Mouse (Mus musculus) testis, adult 2 months (tissue): ENCODE data around the gene Olfr532. TPM values are rescaled to one million over a fixed set of nuclear protein-coding genes. Genes with fewer than 3 reads are reported as not detected.
"Not testable (repeated sequence)": the region's sequence is repeated elsewhere in the genome, so short reads cannot be mapped to it uniquely, and the experiment has no call there.

Experiments used
- H3K27ac ChIP-seq: fragments of 200-500 bp; 2 replicates; pipeline ENCODE4 v1.5.1; 2012; ENCODE audit warnings: low read depth, low read length; ENCODE audit not compliant: control insufficient read depth, insufficient read depth
- H3K27me3 ChIP-seq: fragments of 200-500 bp; 2 replicates; pipeline ENCODE4 v1.6.1; 2012; ENCODE audit warnings: mild to moderate bottlenecking, low read length, moderate library complexity; ENCODE audit not compliant: control insufficient read depth, insufficient read depth
- H3K36me3 ChIP-seq: fragments of 200-500 bp; 2 replicates; pipeline ENCODE4 v1.6.1; 2012; ENCODE audit warnings: mild to moderate bottlenecking, low read length; ENCODE audit not compliant: control insufficient read depth, insufficient read depth
- H3K4me1 ChIP-seq: fragments of 200-500 bp; 2 replicates; pipeline ENCODE4 v1.6.1; 2012; ENCODE audit warnings: low read length; ENCODE audit not compliant: control insufficient read depth, insufficient read depth
- H3K4me3 ChIP-seq: fragments of 200-500 bp; 2 replicates; pipeline ENCODE4 v1.5.1; 2012; ENCODE audit warnings: low read depth, mild to moderate bottlenecking, low read length, moderate library complexity, mixed read lengths; ENCODE audit not compliant: control insufficient read depth
- CTCF ChIP-seq: fragments of 200-500 bp; IDR thresholded peaks from 2 replicates; pipeline ENCODE4 v1.5.1; 2012; ENCODE audit warnings: low read depth, mild to moderate bottlenecking, inconsistent platforms, low read length, moderate library complexity; ENCODE audit not compliant: control insufficient read depth, insufficient read depth, insufficient replicate concordance
- POLR2A ChIP-seq: fragments of 200-500 bp; IDR thresholded peaks from 2 replicates; pipeline ENCODE4 v1.6.1; 2012; ENCODE audit warnings: low read depth, mild to moderate bottlenecking, inconsistent platforms, low read length, moderate library complexity; ENCODE audit not compliant: control insufficient read depth
- polyA plus RNA-seq: library from polyadenylated mRNA; depleted of rRNA; stranded (reverse); fragments of >200 nt; gene quantifications from 2 replicates; pipeline ENCODE4 v1.2.3, GENCODE M21; 2012; rRNA removed

The Olfr532 gene
- not detected in 2 replicates for polyA plus RNA-seq

DNA sequence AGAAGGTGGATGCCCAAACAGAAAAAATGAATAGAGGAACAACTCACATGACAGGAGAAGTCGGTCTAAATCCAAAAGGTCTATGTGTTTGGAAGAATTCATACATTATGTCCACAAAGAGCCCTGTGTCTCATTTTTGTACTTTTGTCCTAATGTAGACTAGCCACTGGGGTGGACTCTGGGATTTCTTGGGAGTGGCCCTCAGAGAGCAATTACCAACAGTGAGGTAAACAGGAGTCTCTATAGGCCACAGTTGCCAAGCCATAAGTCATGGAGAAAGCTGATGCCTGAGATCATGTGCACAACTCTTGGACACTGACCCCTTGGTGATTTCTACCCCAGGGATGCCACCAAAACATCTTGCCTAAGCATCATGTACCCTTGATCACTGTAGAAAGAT lies at the start of gene Olfr532:
Olfr532 (minus strand) TSS at position 101 of the 400 bp plus-strand sequence.
- no peaks in the 10 kb centered on the region for H3K4me1 ChIP-seq
- no peak within 1 kb of the TSS for H3K27ac ChIP-seq
- H3K36me3 ChIP-seq: no peaks in the 10 kb centered on the region
- H3K27me3 ChIP-seq: no peaks in the 10 kb centered on the region
- H3K4me3 ChIP-seq: no peak within 1 kb of the TSS
- TF ChIP-seq POLR2A (no peak), CTCF (no peak)

DNA sequence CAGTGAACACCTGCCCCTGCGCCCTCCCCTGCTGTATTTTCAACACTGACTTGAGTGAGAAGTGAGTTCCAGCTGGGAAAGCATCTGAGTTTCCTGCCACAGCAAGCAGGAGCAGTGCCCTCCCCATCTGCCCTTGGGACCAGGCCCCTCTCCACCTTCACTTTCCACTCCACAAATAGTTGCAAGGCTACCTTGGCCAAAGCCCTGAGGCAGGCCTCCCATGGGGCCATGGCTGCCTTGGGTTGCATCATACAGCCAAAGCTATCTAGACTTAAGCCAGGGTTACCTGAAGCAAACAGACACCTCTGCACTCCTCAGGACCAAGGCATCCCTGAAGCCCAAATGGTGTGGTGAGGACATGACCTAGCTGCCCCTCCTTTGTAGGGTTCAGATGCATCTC lies 41.6 kb upstream of the Olfr532 start, which contains the start of gene Olfr533:
Olfr533 (plus strand) TSS at position 301 of the 400 bp plus-strand sequence.
- H3K4me3 ChIP-seq, H3K27me3 ChIP-seq, H3K36me3 ChIP-seq, H3K4me1 ChIP-seq, H3K27ac ChIP-seq: not testable (repeated sequence)

DNA sequence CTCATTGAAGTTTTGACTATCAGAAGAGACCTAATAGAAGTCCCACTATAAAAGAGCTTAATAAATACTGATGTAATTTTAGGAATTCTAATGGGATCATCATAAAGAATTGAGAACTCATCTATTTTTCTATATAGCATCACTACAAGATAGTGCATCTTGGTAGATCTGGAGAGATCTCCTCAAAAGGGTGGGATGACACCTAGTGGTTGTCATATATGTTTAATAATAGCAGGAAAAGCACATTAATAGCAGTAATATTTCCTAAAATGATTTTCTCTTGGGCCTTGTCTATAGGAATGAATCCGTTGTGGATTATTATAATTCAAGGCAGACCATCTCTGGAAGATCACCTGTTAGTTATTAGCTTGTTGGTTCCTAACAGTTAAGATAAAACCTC lies 21.7 kb upstream of the Olfr532 start:
- no peaks in the 10 kb centered on the region for H3K4me1 ChIP-seq
- H3K27ac ChIP-seq: no peak overlapping the region
- no peaks in the 10 kb centered on the region for H3K36me3 ChIP-seq
- H3K4me3 ChIP-seq: no peak overlapping the region
- TF ChIP-seq POLR2A (no peak), CTCF (no peak)
- no peaks in the 10 kb centered on the region for H3K27me3 ChIP-seq

DNA sequence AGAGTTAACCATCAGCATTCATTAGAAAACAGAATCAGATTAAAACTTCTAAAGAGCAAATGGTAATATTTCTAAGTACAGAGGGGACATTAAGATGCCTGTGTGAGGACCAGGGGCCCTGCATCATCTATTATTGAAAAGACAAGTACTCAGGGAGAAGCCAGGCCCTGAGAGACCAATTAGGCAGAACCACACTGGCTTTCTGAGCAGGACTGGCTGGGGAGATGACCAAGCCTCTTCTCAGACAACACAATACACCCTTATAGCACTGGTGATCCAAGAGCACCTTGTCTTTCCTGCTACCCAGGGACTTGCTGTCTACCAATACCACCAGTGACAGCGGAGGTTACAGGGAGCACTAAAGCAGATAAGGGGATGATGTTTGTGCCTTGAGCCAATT lies 18.6 kb downstream of the Olfr532 start, which contains the start of gene Olfr531:
Olfr531 (minus strand) TSS at position 101 of the 400 bp plus-strand sequence.
- H3K4me1 ChIP-seq: no peaks in the 10 kb centered on the region
- H3K27me3 ChIP-seq: no peaks in the 10 kb centered on the region
- no peaks in the 10 kb centered on the region for H3K36me3 ChIP-seq

DNA sequence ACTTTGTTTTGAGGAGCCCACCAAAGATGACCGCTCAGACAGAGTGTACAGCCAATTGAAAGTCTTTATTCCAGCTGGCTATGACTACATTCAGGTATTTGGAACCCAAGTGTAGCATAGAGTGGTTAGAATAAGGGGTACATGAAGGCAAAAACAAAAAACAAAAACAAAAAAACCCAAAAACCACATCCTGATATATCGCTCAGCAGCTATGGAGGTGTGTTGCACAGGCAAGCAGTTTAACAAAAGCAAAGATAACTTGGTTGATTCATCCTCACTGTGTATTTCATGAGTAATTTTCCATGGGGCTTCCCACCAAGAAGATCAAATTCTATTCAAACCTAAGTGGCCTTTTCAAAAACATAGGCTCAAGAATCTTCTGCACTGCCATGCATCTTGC lies 44.5 kb downstream of the Olfr532 start:
- TF ChIP-seq CTCF (no peak), POLR2A (no peak)
- Histone ChIP-seq H3K27ac (no peak overlapping the region), H3K4me3 (no peak overlapping the region), H3K27me3 (no peaks in the 10 kb centered on the region), H3K4me1 (no peaks in the 10 kb centered on the region), H3K36me3 (no peaks in the 10 kb centered on the region)

More for the DNA sequence above, 18.6 kb downstream of the Olfr532 start, which contains the start of gene Olfr531:
- H3K27ac ChIP-seq: no peak within 1 kb of the TSS
- no peak within 1 kb of the TSS for H3K4me3 ChIP-seq
- TF ChIP-seq CTCF: no peak
- no peak for TF ChIP-seq POLR2A

DNA sequence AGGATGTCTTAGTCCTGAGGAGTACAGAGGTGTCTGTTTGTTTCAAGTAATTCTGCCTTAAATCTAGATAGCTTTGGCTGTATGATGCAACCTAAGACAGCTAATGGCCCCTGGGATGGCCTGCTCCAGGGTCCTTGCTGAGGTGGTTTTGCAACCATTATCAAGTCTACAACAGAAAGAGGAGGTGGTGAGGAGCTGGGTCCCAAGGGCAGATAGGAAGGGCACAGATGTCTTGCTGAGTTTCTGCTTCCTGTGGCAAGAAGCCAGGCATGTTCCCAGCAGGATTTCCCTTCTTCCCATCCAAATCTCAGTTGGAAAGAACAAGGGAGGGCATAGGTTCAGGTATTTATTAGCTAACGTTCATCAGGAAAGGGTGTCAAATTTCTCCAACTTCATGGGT lies 45.2 kb downstream of the Olfr532 start, which contains the start of gene Olfr530:
Olfr530 (minus strand) TSS at position 101 of the 400 bp plus-strand sequence.
- no peaks in the 10 kb centered on the region for H3K36me3 ChIP-seq
- no peaks in the 10 kb centered on the region for H3K4me1 ChIP-seq
- H3K27ac ChIP-seq: no peak within 1 kb of the TSS
- H3K4me3 ChIP-seq: no peak within 1 kb of the TSS
- TF ChIP-seq POLR2A (no peak), CTCF (no peak)
- H3K27me3 ChIP-seq: no peaks in the 10 kb centered on the region

DNA sequence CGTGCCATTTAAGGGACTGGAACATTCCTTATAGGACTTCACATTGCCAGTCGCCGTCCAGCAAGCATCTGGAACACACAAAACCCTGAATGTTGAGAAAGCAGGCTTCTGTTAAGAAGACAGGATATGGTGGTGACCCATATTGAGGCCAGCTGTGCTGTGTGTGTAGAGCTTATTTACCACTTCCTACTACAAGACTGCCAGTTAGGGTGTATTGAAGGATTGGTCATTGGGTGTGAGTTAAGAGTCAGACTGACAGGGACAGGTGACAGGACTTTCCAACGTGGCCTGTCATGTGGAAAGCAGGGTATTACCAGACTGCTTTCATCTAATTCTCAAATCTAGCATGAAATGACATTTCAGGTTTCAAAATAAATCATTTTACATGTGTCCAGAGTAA lies 47.1 kb downstream of the Olfr532 start:
- H3K27me3 ChIP-seq: no peaks in the 10 kb centered on the region
- no peaks in the 10 kb centered on the region for H3K4me1 ChIP-seq
- no peak overlapping the region for H3K4me3 ChIP-seq
- H3K36me3 ChIP-seq: no peaks in the 10 kb centered on the region
- TF ChIP-seq POLR2A (no peak), CTCF (no peak)
- no peak overlapping the region for H3K27ac ChIP-seq

Other genes starting within 250 kb of the Olfr532 start
- gene Olfr523, start 248.4 kb downstream of the Olfr532 start, polyA plus RNA-seq: not detected in 2 replicates
- not detected in 2 replicates for gene Olfr524, start 215.7 kb downstream of the Olfr532 start, polyA plus RNA-seq
- gene Cd163l1, start 203.4 kb downstream of the Olfr532 start, polyA plus RNA-seq: 0.02 and 0.28 TPM in 2 replicates
- 0.13 and 0.19 TPM in 2 replicates for gene 5830411N06Rik, start 174.4 kb downstream of the Olfr532 start, polyA plus RNA-seq
- gene Olfr525, start 100.8 kb downstream of the Olfr532 start, polyA plus RNA-seq: not detected in 2 replicates
- gene Olfr527, start 87.6 kb downstream of the Olfr532 start, polyA plus RNA-seq: not detected in 2 replicates
- not detected in 2 replicates for gene Olfr60, start 60.0 kb downstream of the Olfr532 start, polyA plus RNA-seq
- gene Olfr530, start 45.3 kb downstream of the Olfr532 start, polyA plus RNA-seq: not detected in 2 replicates
- not detected in 2 replicates for gene Olfr531, start 18.7 kb downstream of the Olfr532 start, polyA plus RNA-seq
- gene Olfr533, start 41.7 kb upstream of the Olfr532 start, polyA plus RNA-seq: not detected in 2 replicates
- gene Olfr535, start 62.6 kb upstream of the Olfr532 start, polyA plus RNA-seq: not detected in 2 replicates
- not detected in 2 replicates for gene Olfr536, start 85.8 kb upstream of the Olfr532 start, polyA plus RNA-seq
- gene Olfr538, start 146.2 kb upstream of the Olfr532 start, polyA plus RNA-seq: 0.11 and 0.13 TPM in 2 replicates
- 0.17 and 0.32 TPM in 2 replicates for gene Olfr46, start 179.6 kb upstream of the Olfr532 start, polyA plus RNA-seq
- 0.08 and 0.26 TPM in 2 replicates for gene Olfr61, start 207.3 kb upstream of the Olfr532 start, polyA plus RNA-seq
- gene Olfr53, start 224.8 kb upstream of the Olfr532 start, polyA plus RNA-seq: 0.28 TPM in 1 of 2 replicates, not detected in the other
- gene Olfr539, start 238.3 kb upstream of the Olfr532 start, polyA plus RNA-seq: 0.65 and 0.82 TPM in 2 replicates